Mouse (Mus musculus): ENCODE results near the gene Senp3. TPM values are rescaled to one million over a fixed set of nuclear protein-coding genes. Genes with fewer than 3 reads are reported as not detected.
A peak's percentile ranks its signal among the peaks of the same experiment; 100 is the strongest.

Senp3 gene
- total RNA-seq, 4 experiments from 2014 or later: 82.9 to 123 (median 105) TPM

DNA sequence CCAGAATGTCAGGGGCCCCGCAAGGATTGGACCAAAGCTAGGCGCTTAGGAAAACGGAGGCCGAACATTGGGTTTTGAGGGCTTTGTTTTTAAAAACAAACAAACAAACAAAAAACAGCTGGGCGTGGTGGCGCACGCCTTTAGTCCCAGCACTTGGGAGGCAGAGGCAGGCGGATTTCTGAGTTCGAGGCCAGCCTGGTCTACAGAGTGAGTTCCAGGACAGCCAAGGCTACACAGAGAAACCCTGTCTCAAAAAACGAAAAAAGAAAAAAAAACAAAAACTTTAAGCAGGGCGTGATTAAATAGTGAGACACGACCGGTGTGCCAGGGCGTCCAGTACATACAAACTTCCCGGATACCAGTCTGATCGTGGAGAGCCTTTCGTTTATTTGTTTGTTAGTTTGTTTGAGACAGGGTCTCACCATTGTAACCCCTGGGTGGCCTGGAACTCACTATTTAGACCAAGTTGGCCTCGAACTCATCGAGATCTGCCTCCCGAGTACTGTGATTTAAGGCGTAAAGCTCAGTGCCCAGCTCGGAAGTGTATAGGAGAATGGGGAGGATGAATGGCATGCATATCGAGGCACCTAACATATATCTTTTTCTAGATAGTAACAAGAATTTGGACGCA is 440 bp upstream of the Senp3 start:
- DNase-seq (ENCODE audit: low spot score in 2 of 2): no peak

DNA sequence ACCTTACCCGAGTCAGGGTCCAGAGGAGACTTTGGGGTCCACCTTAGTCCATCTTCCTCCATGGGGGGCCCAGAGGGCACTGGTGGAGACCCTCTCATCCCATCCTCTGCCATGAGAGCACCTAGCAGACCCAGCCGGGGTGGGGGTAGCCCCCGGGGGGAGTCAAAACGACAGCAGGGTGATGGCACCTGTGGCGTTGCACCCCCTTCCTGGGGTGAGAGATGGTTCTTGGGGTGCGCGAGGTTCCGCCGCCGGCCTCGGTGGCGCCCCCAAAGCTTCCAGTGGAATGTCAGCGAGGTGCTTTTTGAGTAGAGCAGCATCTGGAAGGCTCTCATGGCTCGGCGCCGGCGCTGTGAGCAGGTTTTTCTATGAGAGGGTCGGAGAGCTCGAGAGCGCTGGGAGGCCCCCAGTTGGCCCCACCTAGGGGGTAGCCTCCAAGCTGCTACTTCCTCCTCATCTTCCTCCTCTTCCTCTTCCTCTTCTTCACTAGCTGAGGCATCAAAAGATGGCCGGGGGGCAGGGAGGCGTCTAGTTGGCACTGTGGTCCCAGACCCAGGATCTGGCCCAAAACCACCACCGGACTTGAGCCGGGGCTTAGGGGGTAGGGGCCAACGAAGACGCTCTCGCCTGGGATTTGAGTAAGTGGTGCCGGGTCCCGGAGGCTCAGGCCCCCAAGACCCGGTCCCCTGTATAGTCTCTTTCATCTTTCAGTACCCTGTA is 1.6 kb downstream of the Senp3 start:
- DNase-seq (ENCODE audit: low spot score in 2 of 2): no peak

DNA sequence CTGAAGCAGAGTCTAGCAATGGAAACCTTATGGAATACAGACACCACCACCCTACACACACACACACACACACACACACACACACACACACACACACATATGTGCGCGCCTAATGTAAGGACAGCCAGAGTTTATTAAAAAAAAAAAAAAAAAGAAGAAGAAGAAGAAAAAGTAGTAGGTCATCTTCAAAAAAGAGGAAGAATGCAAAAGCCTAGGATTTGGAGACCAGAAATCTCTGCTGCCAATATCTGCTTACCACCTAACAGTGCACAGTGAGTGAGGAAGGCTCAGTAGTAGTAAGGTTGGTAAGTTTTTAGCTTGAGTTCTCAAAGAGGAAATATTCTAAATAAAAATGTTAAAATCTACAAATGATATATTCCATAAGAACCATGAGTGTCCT is 2.7 kb downstream of the Senp3 start:
- no peak for DNase-seq (ENCODE audit: low spot score in 2 of 2)

DNA sequence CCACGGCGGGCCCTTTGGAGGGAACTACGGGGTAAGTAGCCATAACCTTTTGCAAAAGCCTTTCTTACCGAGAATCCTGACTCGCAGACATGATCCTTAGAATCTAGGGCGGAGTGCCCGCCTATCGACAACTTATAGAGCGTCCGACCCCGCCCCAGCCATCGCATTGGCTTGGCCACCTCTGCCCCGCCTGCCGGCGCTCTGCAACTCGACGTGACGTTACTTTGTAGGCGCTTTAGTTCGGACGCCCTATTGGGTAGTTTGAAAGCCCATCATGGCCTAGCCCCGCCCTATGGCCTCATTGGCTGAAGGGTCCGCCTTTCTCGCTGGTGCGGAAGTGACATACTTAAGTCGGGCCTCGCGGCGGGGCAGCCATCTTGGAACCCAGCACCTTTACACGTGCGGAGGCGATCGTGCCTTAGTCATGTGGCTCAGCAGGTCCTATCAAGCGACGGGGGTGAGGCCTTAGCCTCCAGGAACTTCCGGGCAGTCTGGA is 9.6 kb downstream of the Senp3 start, which contains the start of gene Eif4a1:
Gene Eif4a1, minus strand, starts transcription at position 213 of the 496 bp plus-strand sequence.
- DNase-seq (ENCODE audit: low spot score in 2 of 2): peak; percentile 100

DNA sequence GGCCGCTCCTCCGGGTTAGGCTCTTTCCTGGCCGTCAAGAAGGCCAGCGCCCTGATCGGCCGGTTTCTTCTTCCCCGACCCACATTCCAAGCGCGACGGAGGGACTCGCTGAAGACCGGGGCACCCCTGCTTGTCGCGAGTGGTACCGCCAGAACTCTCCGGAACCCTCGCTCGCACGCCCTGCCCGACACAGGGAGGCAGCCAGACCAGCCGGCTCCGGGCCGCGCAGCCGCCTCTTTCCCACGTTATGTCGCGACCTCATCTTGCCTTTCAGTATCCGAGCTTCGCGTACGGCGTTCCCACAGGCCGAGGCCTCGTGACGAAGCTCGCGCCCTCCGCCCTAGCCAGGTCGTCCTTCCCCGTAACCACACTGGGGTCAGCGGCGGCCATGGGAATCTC is 10.2 kb downstream of the Senp3 start:
- no peak for DNase-seq (ENCODE audit: low spot score in 2 of 2)

DNA sequence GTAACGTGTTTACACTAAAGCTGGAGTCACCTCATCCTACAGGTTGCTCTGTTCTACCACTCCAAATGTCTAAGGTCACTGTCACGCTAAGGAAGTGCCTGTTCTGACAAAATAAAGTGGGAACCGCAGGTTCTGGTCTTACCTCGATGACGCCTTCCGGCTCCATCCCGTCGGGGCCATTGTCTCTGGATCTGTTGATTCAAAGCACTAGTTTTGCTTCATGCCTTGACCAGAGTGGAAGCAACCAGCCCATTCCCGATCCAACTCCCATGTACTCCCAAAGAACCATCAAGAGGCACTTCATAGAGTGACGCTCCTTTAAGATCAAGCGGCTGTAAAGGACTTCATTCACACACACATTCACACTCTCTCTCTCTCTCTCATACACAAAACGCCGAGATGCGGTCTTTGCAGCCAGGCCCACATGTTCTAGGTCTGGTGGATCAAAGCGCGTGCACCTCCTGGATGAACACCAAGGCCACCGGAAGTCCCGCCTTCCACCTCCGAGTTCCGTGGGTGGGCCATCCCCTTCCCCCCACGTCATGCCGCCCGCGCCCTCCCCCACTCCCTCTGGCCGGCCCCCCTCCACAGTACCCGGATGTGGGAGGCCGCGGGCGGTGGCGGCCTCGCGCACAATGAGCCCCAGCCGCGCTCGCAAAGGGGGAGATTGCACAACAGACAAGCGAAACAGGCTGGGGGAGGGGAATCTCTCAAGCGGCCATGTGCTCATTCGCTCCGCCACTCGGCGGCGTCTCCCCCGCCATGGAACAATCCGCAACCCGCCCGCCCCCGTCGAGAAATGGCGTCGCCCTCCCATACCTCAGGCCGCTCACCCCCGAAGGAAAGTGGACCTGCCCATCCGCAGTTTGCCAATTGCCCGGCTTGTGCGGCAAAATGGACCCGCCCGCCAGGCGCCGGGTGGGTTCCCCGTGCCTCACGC is 10.8 kb downstream of the Senp3 start:
- DNase-seq (ENCODE audit: low spot score in 2 of 2): peak; percentile 91 to 92

DNA sequence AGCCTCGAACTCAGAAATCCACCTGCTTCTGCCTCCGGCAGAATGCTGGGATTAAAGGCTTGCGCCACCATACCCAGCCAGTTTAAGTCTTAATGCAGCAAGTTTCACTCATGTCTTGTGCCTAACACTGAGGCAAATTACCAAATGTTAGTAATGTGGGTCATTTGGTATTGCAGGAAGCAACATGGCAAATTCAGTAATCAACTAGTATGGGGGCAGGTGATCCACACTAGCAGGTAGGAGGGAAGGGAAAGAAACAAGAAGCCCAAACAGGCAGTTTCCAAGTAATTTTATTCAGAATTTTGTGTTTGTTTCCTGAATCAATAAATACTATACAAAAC is 15.2 kb downstream of the Senp3 start:
- DNase-seq (ENCODE audit: low spot score in 2 of 2): no peak

DNA sequence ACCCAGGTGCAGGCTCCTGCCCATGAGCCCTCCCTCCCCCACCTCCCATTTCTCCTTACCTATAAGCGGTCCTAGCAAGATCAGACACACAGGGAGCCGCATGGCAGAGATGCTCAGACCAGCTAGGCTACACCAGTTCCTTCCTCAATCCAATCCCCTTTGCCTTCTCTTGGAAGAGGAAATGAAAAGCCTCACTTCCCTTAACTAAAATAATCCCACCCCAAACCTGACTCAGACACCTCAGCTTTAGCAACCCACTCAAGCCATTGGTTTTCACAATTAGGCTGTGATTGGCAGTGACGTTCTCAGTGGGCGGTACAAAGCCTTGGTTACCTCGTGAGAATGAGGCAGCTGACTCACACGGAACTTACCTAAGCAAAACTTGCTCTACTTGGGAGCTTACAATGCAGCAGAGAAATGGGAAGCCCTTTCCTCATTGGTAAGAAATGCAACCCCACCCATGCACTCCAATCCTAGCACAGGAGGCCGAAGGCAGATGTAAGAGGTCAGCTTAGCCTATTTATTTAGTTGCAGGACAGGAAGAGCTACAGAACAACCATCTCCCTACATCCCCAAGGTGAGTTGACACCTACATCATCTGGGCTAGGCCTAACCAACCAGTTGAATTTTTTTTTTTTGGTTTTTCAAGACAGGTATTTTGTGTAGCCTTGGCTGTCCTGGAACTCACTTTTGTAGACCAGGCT is 15.8 kb downstream of the Senp3 start, which contains the start of gene Cd68:
Gene Cd68, minus strand, starts transcription at position 193 of the 704 bp plus-strand sequence.
- peak; percentile 56 to 73 for DNase-seq (ENCODE audit: low spot score in 2 of 2)

DNA sequence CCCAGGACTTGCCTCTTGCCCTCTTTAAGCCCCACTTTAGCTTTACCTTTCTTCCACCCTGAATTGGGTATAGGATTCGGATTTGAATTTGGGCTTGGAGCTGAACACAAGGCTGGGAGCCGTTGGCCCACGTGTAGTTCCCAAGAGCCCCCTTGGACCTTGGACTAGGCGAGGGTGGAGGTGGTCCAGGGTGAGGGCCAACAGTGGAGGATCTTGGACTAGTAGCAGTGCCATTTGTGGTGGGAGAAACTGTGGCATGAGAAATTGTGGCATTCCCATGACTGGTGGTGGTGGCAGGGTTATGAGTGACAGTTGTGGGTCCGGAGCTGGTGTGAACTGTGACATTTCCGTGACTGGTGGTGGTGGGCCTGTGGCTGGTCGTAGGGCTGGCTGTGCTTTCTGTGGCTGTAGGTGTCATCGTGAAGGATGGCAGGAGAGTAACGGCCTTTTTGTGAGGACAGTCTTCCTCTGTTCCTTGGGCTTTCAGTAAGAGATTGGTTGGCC is 16.4 kb downstream of the Senp3 start:
- DNase-seq (ENCODE audit: low spot score in 2 of 2): no peak

DNA sequence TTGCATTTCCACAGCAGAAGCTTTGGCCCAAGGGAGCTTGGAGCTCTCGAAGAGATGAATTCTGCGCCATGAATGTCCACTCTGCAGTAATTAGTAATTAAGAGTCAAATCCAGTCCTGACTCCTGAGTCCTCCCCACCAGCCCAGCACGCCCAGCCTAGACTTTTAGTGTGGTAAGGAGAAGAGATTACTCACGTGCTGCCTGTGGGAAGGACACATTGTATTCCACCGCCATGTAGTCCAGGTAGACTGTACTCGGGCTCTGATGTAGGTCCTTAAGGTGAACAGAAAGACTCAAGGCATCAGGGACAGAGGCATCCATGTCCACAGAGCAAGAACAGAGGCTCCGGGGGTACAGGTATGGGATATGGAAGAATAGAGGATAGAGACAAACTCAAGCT is 17.0 kb downstream of the Senp3 start:
- DNase-seq (ENCODE audit: low spot score in 2 of 2): no peak

DNA sequence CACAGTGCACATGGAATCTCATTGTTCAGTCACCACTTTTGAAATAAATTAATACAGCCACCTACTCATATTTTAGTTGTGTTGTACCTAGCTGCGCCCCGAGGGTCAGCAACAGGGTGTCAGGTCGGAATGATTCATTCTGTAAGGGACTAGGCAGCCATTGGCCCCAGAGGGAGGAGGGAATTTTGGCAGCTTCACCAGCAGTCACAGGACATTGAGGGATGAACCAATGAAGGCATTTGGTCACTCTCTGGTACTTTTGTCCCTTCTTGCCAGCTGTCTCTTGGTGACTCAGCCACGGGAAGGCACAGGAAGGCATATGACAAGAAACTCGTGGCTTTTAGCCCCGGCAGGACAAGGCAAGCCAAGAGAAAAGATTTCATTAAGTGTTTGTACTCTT is 18.1 kb downstream of the Senp3 start:
- no peak for DNase-seq (ENCODE audit: low spot score in 2 of 2)

DNA sequence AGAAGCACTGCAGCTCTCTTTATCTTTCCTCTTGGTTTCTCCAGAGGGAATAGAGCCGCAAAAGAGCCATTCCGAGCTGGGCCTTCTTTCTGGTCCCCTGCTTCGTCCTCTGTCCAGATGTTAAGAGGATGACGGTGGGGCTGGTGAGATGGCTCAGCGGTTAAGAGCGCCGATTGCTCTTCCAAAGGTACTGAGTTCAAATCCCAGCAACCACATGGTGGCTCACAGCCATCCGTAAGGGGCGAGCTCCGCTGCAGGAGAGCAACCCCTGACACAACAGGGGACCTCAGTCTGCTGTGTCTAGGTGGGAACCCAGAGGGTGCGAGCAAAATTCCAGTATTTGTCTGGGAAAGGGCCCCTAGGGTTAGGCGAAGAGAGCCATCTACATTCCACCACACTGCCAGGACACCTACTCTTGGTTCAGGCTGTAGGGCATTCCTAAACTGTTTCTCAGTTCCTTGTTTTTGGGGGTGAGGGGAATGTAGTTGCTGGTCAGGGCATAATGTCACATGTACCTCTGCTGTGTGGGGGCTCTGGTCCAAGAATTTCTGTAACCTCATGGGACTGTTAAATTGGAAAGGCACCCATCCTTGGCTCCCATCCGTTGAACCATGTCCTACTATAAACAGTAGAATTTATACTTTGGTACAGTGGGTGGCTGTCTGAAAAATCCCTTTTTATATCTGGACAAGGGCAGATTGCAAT is 18.8 kb downstream of the Senp3 start:
- DNase-seq (ENCODE audit: low spot score in 2 of 2): no peak

DNA sequence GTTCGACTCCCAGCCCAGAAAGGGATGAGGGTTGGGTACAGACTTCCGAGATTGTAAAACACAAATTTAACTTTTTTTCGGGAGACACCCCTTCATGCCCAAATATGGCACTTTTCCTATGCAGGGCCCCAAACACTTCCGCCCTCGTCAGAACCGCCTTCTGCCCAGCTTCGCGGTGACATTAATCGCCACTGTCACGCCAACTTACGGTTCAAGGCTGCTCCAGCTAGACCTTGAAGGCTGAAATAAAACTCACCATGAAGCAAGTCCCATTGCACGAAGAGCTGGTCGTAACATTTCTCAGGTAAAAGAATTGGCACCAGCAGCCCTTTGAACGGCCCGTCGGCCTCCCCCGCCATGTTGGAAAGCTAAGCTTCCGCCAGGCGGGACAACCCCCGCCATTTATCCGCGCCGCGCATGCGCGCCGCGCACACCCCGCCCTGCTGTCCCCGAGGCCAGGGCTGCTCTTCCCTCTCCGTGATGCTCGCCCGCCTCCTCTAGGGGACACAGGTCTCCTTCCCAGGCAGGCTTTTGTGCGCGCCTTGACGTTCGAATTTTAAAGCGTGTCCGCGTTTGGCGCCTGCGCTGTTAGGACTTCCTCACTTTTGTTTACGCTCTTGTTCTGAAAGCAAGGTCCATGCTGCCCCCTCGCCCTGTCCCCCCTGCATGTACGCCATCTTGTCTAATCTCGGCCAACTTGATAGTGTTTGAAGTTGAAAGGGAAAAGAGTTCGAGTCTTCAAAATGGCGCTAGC is 19.5 kb downstream of the Senp3 start, which contains the start of gene Mpdu1:
Gene Mpdu1, minus strand, starts transcription at position 430 of the 754 bp plus-strand sequence.
- peak; percentile 94 to 95 for DNase-seq (ENCODE audit: low spot score in 2 of 2)

DNA sequence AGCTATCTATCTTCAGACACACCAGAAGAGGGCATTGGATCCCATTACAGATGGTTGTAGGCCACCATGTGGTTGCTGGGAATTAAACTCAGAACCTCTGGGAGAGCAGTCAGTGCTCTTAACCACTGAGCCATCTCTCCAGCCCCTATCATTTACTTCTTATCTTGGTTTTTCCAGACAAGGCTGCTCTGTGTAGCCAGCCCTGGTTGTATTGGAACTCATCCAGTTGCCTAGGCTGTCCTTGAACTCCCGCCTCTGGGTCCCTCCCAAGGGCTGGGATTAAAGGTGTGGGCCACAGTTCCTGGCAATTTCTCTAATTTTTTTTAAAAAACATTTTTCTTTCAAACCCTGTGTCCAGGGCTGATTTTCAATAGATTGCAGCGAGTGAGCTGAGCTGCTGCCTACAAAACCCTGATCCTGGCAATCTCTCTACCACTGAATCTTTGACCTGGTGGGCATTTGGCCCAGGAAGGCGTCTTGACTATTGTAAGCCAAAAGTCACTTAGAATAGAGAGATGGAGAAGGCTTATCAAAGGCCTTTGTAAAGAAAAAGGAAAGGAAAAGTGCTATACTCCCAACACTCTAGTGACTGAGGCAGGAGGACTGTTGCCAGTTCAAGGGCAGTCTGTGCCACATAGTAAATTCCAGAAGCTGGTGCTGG is 20.5 kb downstream of the Senp3 start:
- DNase-seq (ENCODE audit: low spot score in 2 of 2): peak in 1 of 2 experiments; percentile 3

DNA sequence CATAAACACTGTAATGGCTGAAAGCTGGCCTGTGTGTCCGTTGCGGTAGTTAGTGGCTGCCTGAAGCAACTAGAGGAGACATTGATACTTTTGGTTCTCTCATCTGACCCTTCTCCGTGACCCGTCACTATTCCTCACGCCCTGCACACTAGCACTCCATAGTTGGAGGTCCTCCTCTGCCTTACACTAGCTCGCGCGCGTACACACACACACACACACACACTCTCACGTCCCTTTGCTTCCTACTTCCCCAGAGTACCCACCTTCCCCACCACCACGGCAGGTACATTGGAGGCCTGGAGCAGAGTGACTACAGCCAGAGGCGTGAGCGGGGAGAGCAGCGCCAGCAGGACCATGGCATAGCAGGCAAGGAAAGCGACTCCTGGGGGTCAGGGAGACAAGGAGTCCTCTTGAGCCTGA is 24.4 kb downstream of the Senp3 start:
- DNase-seq (ENCODE audit: low spot score in 2 of 2): no peak

DNA sequence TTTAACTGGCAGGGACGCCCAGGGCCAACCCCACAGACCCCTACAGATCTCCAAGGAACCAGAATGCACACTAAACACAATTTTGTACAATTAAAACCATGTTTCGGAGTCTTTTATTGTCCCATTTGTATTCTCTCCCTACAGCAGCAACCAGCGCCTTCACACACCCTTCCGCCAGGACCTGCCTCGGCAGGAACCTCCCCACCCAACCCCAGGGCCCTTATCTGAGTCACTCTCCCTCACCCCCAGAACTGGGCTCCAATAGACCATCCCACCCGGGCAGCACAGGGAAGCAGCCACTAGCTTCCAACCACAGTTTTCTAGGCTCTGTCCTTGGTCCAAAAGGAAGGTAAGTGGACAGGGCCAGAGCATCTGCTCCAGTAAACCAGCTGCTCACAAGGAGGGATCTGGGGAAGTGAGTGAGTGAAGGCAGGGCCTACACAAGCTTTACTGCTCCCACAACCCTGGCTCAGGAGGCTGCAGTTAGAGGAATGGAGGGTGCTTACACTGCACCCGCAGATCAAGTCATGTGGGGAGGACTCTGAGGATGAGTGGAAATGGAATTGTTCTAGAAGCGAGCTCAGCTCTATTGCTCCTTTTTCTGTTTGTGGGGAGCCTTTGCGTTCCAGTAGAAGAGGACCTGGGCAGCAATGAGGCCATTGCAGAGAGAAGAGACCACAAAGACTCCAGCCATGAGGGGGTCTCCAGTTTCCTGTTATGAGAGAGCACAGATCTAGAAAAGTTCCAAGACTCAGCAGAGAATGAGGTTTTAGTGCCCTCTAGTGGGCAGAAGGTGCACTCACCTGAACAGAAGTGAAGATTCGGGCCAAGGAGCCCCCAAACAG is 25.0 kb downstream of the Senp3 start:
- DNase-seq (ENCODE audit: low spot score in 2 of 2): no peak

DNA sequence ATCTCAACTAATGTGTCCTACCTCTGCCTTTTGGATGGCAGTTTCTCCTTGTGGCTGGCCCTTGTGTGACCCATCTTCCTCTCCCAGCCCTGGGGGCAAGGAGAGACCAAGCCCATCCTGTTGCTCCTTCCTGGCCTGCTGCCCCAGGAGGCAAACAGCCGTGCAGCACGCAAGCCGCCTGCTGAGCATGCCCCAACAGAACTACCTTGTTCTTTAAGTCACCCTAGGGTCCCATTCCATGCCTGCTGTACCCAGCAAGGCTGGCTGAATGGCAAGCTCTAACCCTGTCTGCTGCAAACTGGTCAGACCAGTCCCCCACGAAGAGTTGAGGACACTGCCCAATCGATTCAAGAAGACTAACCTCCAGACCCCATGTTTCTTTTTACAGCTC is 25.8 kb downstream of the Senp3 start:
- DNase-seq (ENCODE audit: low spot score in 2 of 2): no peak

Data from layer of hippocampus, adult 8-10 months (tissue).